19 mouse cellular contexts compared by ENCODE assay signal in the genomic region with DNA sequence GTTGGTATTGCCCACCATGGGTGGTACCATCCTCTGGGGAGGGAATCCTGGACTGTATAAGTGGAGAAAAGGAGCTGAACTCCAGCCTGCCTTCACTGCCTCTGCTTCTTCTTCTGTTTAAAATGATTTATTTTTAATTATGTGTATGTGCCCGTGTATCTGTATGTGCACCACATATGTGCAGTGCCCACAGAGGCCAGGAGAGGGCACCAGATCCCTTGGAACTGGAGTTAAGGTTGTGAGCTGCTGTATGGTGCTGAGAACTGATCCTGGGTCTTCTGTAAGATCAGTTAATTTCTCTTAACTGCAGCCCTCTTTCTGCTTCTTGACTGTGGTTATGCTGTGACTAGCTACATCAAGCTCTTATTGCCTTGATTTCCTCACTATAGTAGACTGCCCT.
DNase-seq lines count a peak whose midpoint lies in the region; ATAC-seq and TF ChIP-seq lines count a peak whose summit lies in the region.
"Had no signal": no experiment of that assay in that cellular context is flagged by ENCODE, and none has a peak within 500 bp of the region (broad histone marks: within the 10 kb centered on the region; RNA-seq: fewer than 3 reads in every experiment).

No protein-coding gene starts in this region.

- no peak overlapping the region for H3K4me3 ChIP-seq in liver, embryonic 14.5 days (ENCODE audit: insufficient read depth in 1 of 2, low read depth in 2 of 2, low read length in 2 of 2)
- no peak overlapping the region for H3K4me3 ChIP-seq in forebrain, embryonic 14.5 days (ENCODE audit: low read depth, low read length)
- H3K4me3 ChIP-seq: embryonic facial prominence, embryonic 13.5 days; forebrain, embryonic 13.5 days; gastrocnemius, adult 2 months; heart, embryonic 12.5 days; hindbrain, embryonic 15.5 days had no signal

- peak; percentile 40 for TF ChIP-seq CTCF in liver, embryonic 14.5 days (IDR thresholded peaks at IDR 0.05; ENCODE audit: low read depth)

- H3K9ac ChIP-seq in liver, embryonic 14.5 days (replicated peaks), result no peak overlapping the region
- H3K9ac ChIP-seq in forebrain, embryonic 14.5 days (ENCODE audit: low read length), result no peak overlapping the region
- H3K9ac ChIP-seq: embryonic facial prominence, embryonic 13.5 days; forebrain, embryonic 13.5 days; heart, embryonic 12.5 days; hindbrain, embryonic 15.5 days had no signal

- WGBS in liver, embryonic 14.5 days (ENCODE audit: insufficient replicate concordance), result 59% methylated on average over 1 of the region's 1 CpGs
- WGBS in forebrain, embryonic 14.5 days, result 95% methylated on average over 1 of the region's 1 CpGs

- no peaks in the 10 kb centered on the region for H3K4me1 ChIP-seq in liver, embryonic 14.5 days (replicated peaks; ENCODE audit: control insufficient read depth in 2 of 2, insufficient read depth in 2 of 2, low read length in 1 of 2)
- no peaks in the 10 kb centered on the region for H3K4me1 ChIP-seq in forebrain, embryonic 14.5 days (ENCODE audit: control insufficient read depth, insufficient read depth, low read length)
- H3K4me1 ChIP-seq: embryonic facial prominence, embryonic 13.5 days; forebrain, embryonic 13.5 days; hindbrain, embryonic 15.5 days had no signal

- H3K9me3 ChIP-seq in liver, embryonic 14.5 days (ENCODE audit: control insufficient read depth, low read length), result no peaks in the 10 kb centered on the region
- H3K9me3 ChIP-seq in forebrain, embryonic 14.5 days (replicated peaks; ENCODE audit: control insufficient read depth, low read length), result no peaks in the 10 kb centered on the region
- H3K9me3 ChIP-seq: embryonic facial prominence, embryonic 13.5 days; hindbrain, embryonic 15.5 days had no signal

- no peaks in the 10 kb centered on the region for H3K27me3 ChIP-seq in liver, embryonic 14.5 days (ENCODE audit: control insufficient read depth, insufficient read depth, low read length)
- H3K27me3 ChIP-seq in forebrain, embryonic 14.5 days (replicated peaks; ENCODE audit: control insufficient read depth, insufficient read depth, low read length), result no peaks in the 10 kb centered on the region
- H3K27me3 ChIP-seq: embryonic facial prominence, embryonic 13.5 days; forebrain, embryonic 13.5 days; heart, embryonic 12.5 days; hindbrain, embryonic 15.5 days had no signal

- H3K36me3 ChIP-seq in liver, embryonic 14.5 days (replicated peaks; ENCODE audit: control insufficient read depth, insufficient read depth, low read depth), result no peaks in the 10 kb centered on the region
- no peaks in the 10 kb centered on the region for H3K36me3 ChIP-seq in forebrain, embryonic 14.5 days (ENCODE audit: control insufficient read depth, insufficient read depth, low read length)
- H3K36me3 ChIP-seq: embryonic facial prominence, embryonic 13.5 days; G1E; heart, embryonic 12.5 days; hindbrain, embryonic 15.5 days had no signal

- ATAC-seq in liver, embryonic 14.5 days (ENCODE audit: insufficient read depth), result no peak
- ATAC-seq in forebrain, embryonic 14.5 days, result no peak
- ATAC-seq: forebrain, embryonic 13.5 days; inflammation-experienced regulatory T-cells, adult 6 months had no signal

- H3K4me2 ChIP-seq in liver, embryonic 14.5 days (ENCODE audit: low read depth), result no peak overlapping the region
- H3K4me2 ChIP-seq in forebrain, embryonic 14.5 days (ENCODE audit: low read length), result no peak overlapping the region
- H3K4me2 ChIP-seq: embryonic facial prominence, embryonic 13.5 days; forebrain, embryonic 13.5 days; heart, embryonic 12.5 days; hindbrain, embryonic 15.5 days had no signal

- H3K27ac ChIP-seq in liver, embryonic 14.5 days, result no peak overlapping the region
- H3K27ac ChIP-seq in forebrain, embryonic 14.5 days (ENCODE audit: low read depth, low read length), result no peak overlapping the region
- H3K27ac ChIP-seq: embryonic facial prominence, embryonic 13.5 days; forebrain, embryonic 13.5 days; gastrocnemius, adult 2 months; hindbrain, embryonic 15.5 days had no signal

- TF ChIP-seq EP300 in liver, embryonic 14.5 days (IDR thresholded peaks at IDR 0.05; ENCODE audit: low read depth), result no peak

- no peak for DNase-seq in liver, embryonic 14.5 days (ENCODE audit: low read depth in 3 of 3, low spot score in 3 of 3)
- DNase-seq in liver, result no peak
- peak; percentile 6 for DNase-seq in thymus, postnatal 4 days
- DNase-seq in thymus, postnatal 14 days, result no peak
- peak; percentile 48 for DNase-seq in R1 (ENCODE audit: low read depth, low spot score)
- no peak for DNase-seq in spleen, postnatal 36 days (ENCODE audit: low spot score in 2 of 2)
- DNase-seq in forebrain, embryonic 14.5 days (ENCODE audit: low spot score), result no peak
- DNase-seq: adrenal gland, adult 8-10 months; cerebellum, adult 11-12 months; cerebellum, adult 9-10 months; cerebellum, postnatal 36 days; gastrocnemius, adult 2 months; gastrocnemius, postnatal 25 days had no signal

Comparison
In these comparisons a context has a peak if more than half of its experiments do, and no peak if none do; other contexts are left out.
1. DNase-seq: peak in thymus, postnatal 4 days (single experiment) and R1 (single experiment); none in liver, embryonic 14.5 days (0 of 3), liver (single experiment), thymus, postnatal 14 days (single experiment), spleen, postnatal 36 days (0 of 2) and forebrain, embryonic 14.5 days (single experiment).